Mouse (Mus musculus): ENCODE measurements around the gene Jhy.

The Jhy gene

DNA sequence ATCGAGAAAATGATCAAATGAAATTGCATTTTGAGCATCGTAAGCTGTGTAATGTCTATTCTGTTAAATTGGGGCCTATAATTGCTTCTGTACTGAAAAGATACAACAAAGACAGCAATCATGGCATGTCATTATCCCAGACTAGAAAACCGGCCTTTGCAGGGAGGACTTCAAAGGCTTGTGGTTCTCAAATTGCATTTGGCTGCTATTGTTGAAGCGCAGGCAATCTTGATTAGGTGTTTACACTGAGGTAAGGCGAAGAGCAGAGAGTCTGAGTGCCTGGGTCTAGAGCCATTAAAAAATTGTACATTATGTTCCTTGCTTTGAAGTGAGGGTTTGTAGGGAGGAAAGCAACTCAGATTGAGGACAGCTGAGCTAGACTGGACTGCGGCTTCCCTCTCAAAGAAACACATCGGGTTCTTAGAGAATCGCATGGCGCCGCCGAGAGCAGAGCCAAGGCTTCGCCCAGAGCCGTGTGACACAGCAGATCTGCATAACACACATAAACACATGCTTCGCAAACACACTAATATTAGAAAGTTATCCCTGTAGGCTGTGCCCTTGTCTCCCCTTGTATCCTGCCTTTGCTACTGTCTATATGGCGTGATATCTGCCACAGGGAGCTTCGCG, 36.5 kb downstream of the Jhy start:
- DNase-seq (ENCODE audit: extremely low read depth, insufficient read length, low spot score) = no peak

DNA sequence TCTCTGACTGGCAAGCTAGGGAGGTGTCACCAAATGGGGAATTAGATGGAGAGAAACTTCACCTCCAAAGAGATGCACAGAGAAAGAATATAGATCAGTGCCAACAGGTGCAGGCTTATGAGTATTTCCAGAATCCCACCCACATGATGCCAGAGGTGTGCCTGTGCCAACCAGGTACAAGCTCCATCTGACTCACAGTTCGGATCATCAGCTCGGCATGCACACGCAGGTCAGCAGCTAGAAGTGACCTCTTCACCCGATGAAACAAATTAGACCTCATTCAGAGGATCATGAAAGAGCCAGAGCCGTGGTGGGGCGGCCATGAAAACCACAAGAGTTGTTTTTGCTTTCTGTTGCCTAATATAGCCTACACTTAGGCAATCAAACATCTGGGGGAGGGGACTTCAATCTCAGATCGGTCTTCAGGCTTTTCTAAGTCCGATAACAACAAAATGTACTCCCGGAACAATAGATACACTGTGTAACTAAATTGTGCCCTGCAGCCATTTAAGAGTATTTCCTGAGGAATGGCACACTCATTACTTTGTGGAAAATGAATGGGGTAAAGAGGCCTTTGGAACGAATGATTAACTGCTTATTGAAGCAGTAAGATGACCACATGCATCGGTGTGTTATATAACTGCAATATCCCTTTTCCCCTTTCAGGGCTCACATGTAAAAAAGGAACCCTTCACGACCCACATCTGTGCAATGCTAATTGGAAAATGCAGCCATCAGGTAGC, 45.9 kb downstream of the Jhy start:
- DNase-seq (ENCODE audit: extremely low read depth, insufficient read length, low spot score) = no peak

DNA sequence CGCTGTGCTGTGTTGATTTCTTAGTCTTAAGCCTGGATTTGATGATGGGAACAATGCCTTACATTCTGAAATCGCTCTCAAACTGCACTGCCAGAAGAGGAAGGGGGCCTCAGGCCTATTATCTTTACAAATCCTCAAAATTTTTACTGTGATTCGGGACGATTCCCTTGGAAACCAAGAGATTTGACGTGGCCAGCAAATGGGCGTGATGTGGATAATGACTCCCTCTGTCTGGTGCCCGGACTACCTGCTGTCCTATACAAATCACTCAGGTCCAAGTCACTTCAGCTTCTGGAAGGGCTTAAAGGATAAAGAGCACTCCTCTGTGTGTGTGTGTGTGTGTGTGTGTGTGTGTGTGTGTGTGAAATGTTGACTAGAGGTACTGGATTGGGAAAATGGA, 55.0 kb downstream of the Jhy start:
- DNase-seq (ENCODE audit: extremely low read depth, insufficient read length, low spot score) = no peak

DNA sequence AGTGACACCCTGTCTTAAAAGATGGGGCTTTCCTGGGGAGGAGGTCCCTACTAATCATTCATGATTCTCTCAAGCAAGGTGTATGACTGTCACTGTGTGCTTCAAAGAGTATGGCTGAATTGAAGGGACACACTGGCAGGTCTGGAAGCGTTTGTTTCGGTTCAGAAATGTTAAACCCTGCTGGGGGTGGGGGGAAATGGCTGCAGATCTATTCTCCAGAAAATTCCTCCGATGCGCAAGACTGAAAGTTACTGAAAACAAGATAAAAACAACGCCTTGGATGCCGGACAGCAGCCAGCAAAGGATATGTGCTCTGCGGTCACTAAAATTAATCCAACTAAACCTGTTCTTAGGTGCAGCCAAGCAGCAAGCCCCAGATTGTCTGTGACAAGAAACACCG, 55.5 kb downstream of the Jhy start:
- no peak for DNase-seq (ENCODE audit: extremely low read depth, insufficient read length, low spot score)

DNA sequence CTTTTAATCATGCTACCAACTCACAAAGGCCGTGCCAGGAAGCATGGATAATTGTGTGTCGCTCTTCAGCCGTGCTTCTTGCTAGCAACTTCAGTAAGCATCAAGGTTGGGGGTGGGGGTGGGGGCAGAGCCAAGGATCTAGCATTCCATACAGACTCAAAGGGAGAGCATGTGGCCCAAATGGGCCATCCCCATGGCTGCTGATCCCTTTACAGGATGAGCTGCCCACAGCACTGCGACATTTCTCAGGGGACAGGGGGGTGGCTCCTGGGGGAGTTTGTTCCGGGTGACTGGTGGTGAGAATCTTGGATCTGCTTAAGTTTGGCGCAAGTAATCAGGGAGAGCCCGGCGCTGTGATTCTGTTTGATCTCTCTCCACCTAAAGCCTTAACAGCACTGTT, 56.5 kb downstream of the Jhy start:
- DNase-seq (ENCODE audit: extremely low read depth, insufficient read length, low spot score) = no peak

GRCm38 (mm10) chr9:40892456-40892855, 71.5 kb downstream of the Jhy start:
- DNase-seq (ENCODE audit: extremely low read depth, insufficient read length, low spot score) = no peak

DNA sequence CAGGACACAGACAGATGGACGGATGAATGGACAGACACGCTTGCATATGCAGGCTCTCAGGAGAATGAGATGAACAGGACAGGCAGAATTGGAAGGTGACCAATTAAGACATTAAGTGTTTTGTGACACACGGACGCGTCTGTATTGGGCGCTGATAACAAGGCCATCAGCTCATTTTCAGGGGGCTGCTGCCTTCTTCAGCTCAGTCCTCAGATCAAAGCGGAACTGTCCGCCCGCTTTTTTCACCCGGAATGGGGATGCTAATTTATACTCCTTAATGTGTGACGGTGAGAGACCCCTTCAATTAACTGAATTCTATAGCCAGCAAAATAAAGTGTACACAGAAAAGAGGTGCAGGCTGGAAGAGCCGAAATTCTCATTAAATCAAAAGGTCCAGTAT, 74.5 kb downstream of the Jhy start:
- DNase-seq (ENCODE audit: extremely low read depth, insufficient read length, low spot score) = no peak

GRCm38 (mm10) chr9:40885669-40886068, 78.2 kb downstream of the Jhy start:
- no peak for DNase-seq (ENCODE audit: extremely low read depth, insufficient read length, low spot score)

GRCm38 (mm10) chr9:40878998-40879397, 84.9 kb downstream of the Jhy start:
- DNase-seq (ENCODE audit: extremely low read depth, insufficient read length, low spot score) = no peak

- no peak for DNase-seq (ENCODE audit: extremely low read depth, insufficient read length, low spot score)
Observed at GRCm38 (mm10) chr9:40878291-40878945, 85.5 kb downstream of the Jhy start.

GRCm38 (mm10) chr9:40877881-40878235, 86.1 kb downstream of the Jhy start:
- no peak for DNase-seq (ENCODE audit: extremely low read depth, insufficient read length, low spot score)

GRCm38 (mm10) chr9:40877146-40877880, 86.6 kb downstream of the Jhy start:
- no peak for DNase-seq (ENCODE audit: extremely low read depth, insufficient read length, low spot score)

DNA sequence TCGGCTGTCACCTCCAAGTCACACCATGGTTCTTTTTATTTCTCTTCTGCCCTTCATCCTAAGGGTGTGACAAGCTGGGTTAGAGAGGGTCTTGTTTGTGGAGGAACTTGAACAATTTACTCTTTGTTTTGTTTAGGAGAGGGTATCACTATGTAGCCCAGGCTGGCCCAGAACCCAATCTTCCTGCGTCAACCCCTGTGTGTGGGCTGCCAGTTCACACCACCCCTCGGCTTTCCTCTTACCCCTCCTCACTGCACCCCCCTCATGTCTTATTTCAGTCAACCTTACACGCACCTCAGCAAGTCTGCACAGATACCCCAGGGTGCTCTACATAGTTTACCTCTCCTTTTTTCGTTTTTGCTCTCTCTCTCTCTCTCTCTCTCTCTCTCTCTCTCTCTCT, 87.2 kb downstream of the Jhy start:
- DNase-seq (ENCODE audit: extremely low read depth, insufficient read length, low spot score) = no peak

DNA sequence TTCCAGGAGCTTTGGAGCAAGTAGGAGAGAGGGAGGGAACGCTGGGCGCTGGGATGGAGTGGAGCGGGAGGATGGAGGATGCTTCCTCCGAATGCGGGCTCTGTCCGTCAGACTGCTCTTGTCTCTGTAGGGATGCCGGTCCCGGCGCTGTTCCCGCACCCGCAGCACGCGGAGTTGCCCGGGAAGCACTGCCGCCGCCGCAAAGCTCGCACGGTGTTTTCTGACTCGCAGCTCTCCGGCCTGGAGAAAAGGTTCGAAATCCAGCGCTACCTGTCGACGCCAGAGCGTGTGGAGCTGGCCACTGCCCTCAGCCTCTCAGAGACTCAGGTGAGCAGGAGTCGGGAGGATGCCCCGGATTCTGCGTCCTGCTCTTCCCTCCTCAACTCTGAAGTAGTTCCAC, 87.8 kb downstream of the Jhy start:
- no peak for DNase-seq (ENCODE audit: extremely low read depth, insufficient read length, low spot score)

GRCm38 (mm10) chr9:40875431-40875830, 88.5 kb downstream of the Jhy start:
- no peak for DNase-seq (ENCODE audit: extremely low read depth, insufficient read length, low spot score)

- no peak for DNase-seq (ENCODE audit: extremely low read depth, insufficient read length, low spot score)
Observed at GRCm38 (mm10) chr9:40874961-40875360, 89.0 kb downstream of the Jhy start.

- no peak for DNase-seq (ENCODE audit: extremely low read depth, insufficient read length, low spot score)
Observed at GRCm38 (mm10) chr9:40873556-40874470, 90.1 kb downstream of the Jhy start, which contains the start of gene Bsx. Gene Bsx, plus strand, starts transcription at chr9:40874127.

GRCm38 (mm10) chr9:40872156-40872478, 91.8 kb downstream of the Jhy start:
- DNase-seq (ENCODE audit: extremely low read depth, insufficient read length, low spot score) = no peak

GRCm38 (mm10) chr9:40871369-40872155, 92.4 kb downstream of the Jhy start:
- DNase-seq (ENCODE audit: extremely low read depth, insufficient read length, low spot score) = no peak

GRCm38 (mm10) chr9:40870331-40870730, 93.6 kb downstream of the Jhy start:
- no peak for DNase-seq (ENCODE audit: extremely low read depth, insufficient read length, low spot score)
